Mouse (Mus musculus) hindbrain, embryonic 10.5 days (tissue): Measurements from ENCODE around the gene Aldh1l1. TPM values are rescaled to one million over a fixed set of nuclear protein-coding genes. Genes with fewer than 3 reads are reported as not detected.

ENCODE experiments used
- DNase-seq: peaks from one replicate; pipeline ENCODE4 v3.0.0-alpha.2; 2017; ENCODE audit warnings: low spot score
- H3K27ac ChIP-seq: fragments of 300-500 bp; sonication (generic); 2 replicates; pipeline ENCODE4 v1.5.1; 2016; ENCODE audit warnings: mild to moderate bottlenecking, moderate library complexity
- H3K27me3 ChIP-seq: fragments of 300-500 bp; sonication (generic); 2 replicates; pipeline ENCODE4 v1.6.1; 2016; ENCODE audit warnings: mild to moderate bottlenecking; ENCODE audit not compliant: poor library complexity, insufficient read depth, severe bottlenecking
- H3K36me3 ChIP-seq: fragments of 300-500 bp; sonication (generic); 2 replicates; pipeline ENCODE4 v1.6.1; 2016; ENCODE audit warnings: mild to moderate bottlenecking, moderate library complexity
- H3K4me1 ChIP-seq: fragments of 300-500 bp; sonication (generic); replicated peaks from 2 replicates; pipeline ENCODE4 v1.6.1; 2016; ENCODE audit warnings: mild to moderate bottlenecking
- H3K4me3 ChIP-seq: fragments of 300-500 bp; sonication (generic); 2 replicates; pipeline ENCODE4 v1.5.1; 2016; ENCODE audit warnings: mild to moderate bottlenecking, moderate library complexity
- H3K9me3 ChIP-seq: fragments of 300-500 bp; sonication (generic); 2 replicates; pipeline ENCODE4 v1.6.1; 2016; ENCODE audit warnings: mild to moderate bottlenecking, moderate library complexity
- WGBS: fragments of 180-500 bp; shearing (Covaris S2); methylation state at CpG from one replicate; pipeline ENCODE4 v1.1.7; 2016; 5-methylcytosine and 5-hydroxymethylcytosine counted together
- polyA plus RNA-seq: library from polyadenylated mRNA; unstranded; fragments of >200 nt; fragmentation: Nextera tagmentation; extraction: Ambion mirVana; gene quantifications from 2 replicates; pipeline ENCODE4 v1.2.1, GENCODE M21; 2016

Aldh1l1 gene
- polyA plus RNA-seq, 1 experiment from 2014 or later = 2.9 TPM

DNA sequence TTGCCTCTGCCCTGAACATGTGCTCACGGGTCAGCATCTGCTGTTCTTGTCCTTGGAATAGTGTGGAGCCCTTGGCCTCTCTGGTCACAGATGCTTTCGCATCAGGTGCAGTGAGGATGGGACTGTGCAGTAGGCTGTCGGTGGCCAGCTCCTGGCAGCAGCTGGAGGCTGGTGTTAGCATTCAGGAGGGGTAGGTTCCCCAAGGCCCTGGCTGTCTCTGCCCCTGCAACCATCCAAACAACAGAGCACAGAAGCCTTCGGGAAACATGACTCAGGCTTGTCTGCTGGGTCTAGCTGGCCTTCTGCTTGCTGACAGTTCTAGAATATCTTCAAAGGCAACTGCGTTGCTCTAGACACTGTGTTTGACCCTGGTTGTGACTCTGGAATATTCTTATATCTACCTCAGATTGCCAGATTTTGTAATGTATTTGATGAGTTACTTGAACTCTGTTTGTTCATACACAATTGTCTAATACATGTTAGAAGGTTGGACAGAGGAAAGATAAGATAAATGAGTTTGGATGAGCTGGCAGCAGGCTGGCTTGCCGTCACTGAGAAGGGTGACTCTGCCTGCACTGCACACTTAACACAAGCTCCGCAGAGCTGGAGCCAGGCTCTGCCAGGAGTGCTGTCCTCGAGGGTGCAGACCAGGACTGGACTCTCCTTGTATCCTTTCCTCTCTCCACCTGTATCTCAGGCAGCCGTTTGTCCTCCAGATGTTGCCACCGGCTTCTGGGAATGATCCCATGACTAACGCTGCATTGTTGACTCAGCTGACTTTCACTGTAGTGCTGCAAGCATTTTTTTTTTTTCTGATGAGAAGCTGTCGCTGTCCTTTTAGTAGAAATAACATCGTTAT, 79.4 kb downstream of the Aldh1l1 start:
- H3K27ac ChIP-seq = peak overlapping the region; percentile 24; the same call in 1 of the 2 replicates
- no peak overlapping the region for H3K4me3 ChIP-seq
- H3K27me3 ChIP-seq = no peaks in the 10 kb centered on the region
- H3K4me1 ChIP-seq = peaks cover 17% of the 10 kb centered on the region
- H3K36me3 ChIP-seq = no peaks in the 10 kb centered on the region
- no peaks in the 10 kb centered on the region for H3K9me3 ChIP-seq
- DNase-seq = no peak
- WGBS = 74% methylated on average over 13 of the region's 13 CpGs

- Histone ChIP-seq H3K27ac (no peak overlapping the region), H3K4me3 (no peak overlapping the region), H3K9me3 (no peaks in the 10 kb centered on the region), H3K36me3 (no peaks in the 10 kb centered on the region), H3K27me3 (no peaks in the 10 kb centered on the region), H3K4me1 (0 out of 2 replicates have a peak, but pooled peaks cover 7% of the 10 kb centered on the region)
- no peak for DNase-seq
- WGBS = 93% methylated on average over 3 of the region's 3 CpGs
These were observed 81.3 kb downstream of the Aldh1l1 start for GRCm38 (mm10) chr6:90567486-90567885.

DNA sequence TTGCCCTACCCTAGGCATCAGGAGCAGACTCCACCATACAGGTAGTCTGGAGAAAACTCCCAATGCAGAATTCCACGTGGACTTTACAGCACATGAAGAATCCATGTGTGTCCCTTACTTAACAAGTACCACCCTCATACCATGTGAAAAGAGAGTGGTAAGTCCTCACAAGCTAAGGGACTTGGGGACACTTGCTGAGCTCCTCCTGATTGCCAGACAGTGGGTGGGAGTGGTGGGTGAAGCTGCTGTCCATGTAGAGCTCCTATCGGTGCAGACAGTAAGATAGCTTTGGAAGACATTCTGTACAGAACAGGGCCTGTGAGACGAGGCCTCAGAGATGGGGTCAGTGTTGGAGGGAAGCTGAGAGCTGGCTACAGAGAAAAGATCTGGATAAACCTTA, 81.7 kb downstream of the Aldh1l1 start:
- no peak for DNase-seq
- H3K27ac ChIP-seq = no peak overlapping the region
- H3K4me1 ChIP-seq = 0 out of 2 replicates have a peak, but pooled peaks cover 7% of the 10 kb centered on the region
- H3K9me3 ChIP-seq = no peaks in the 10 kb centered on the region
- no peak overlapping the region for H3K4me3 ChIP-seq
- H3K36me3 ChIP-seq = no peaks in the 10 kb centered on the region
- 85% methylated on average over 3 of the region's 3 CpGs for WGBS
- H3K27me3 ChIP-seq = no peaks in the 10 kb centered on the region

DNA sequence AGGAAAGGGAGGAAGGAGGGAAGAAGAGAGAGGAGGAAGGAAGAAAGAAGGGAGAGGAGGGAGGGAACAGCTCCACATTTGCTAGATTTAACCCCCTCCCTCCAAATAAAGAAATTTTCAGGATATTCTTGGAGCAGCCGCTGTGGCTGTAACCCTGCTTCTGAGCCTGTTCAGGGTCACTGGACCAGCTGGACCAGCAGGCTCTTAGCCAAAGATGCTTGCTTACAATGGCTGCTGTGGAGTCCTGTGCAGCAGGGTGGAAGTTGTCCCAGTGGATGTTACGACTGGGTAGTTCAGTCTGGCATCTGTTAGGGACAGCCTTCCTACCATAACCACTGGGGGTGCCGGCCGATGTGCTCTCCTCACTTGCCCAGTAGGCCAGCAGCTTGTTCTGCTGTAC, 82.5 kb downstream of the Aldh1l1 start:
- no peaks in the 10 kb centered on the region for H3K36me3 ChIP-seq
- 84% methylated on average over 4 of the region's 4 CpGs for WGBS
- no peak overlapping the region for H3K4me3 ChIP-seq
- H3K9me3 ChIP-seq = no peaks in the 10 kb centered on the region
- 0 out of 2 replicates have a peak, but pooled peaks cover 7% of the 10 kb centered on the region for H3K4me1 ChIP-seq
- no peak for DNase-seq
- no peaks in the 10 kb centered on the region for H3K27me3 ChIP-seq
- 0 out of 2 replicates have a peak overlapping the region, but pooled peaks have one; percentile 8 for H3K27ac ChIP-seq

- no peaks in the 10 kb centered on the region for H3K27me3 ChIP-seq
- H3K4me1 ChIP-seq = 0 out of 2 replicates have a peak, but pooled peaks cover 7% of the 10 kb centered on the region
- no peak overlapping the region for H3K4me3 ChIP-seq
- no peaks in the 10 kb centered on the region for H3K36me3 ChIP-seq
- DNase-seq = no peak
- 74% methylated on average over 12 of the region's 12 CpGs for WGBS
- H3K27ac ChIP-seq = no peak overlapping the region
- H3K9me3 ChIP-seq = no peaks in the 10 kb centered on the region
These were observed 83.6 kb downstream of the Aldh1l1 start for GRCm38 (mm10) chr6:90569736-90570383.

DNA sequence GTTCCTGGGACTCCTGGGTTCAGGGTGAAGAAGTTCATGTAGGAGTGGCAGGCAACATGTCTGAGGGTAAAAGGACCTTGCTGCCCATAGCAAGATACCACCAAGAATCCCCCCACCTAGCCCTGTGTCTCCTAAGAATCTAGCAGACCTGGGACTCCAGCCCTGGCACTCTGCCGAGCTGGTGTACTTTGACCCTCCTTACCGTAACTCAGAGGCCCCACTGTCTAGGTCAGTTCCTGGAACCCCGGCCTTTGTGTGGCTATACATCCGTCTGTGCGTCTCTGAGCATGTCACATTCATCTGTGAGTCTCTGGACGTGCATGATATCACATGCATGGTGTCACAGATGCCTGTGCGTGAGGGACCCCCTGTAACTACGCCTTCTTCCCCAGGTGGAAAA, 84.2 kb downstream of the Aldh1l1 start:
- 86% methylated on average over 8 of the region's 8 CpGs for WGBS
- no peaks in the 10 kb centered on the region for H3K27me3 ChIP-seq
- H3K4me3 ChIP-seq = no peak overlapping the region
- H3K36me3 ChIP-seq = no peaks in the 10 kb centered on the region
- H3K27ac ChIP-seq = no peak overlapping the region
- DNase-seq = no peak
- no peaks in the 10 kb centered on the region for H3K9me3 ChIP-seq
- H3K4me1 ChIP-seq = 0 out of 2 replicates have a peak, but pooled peaks cover 11% of the 10 kb centered on the region

DNA sequence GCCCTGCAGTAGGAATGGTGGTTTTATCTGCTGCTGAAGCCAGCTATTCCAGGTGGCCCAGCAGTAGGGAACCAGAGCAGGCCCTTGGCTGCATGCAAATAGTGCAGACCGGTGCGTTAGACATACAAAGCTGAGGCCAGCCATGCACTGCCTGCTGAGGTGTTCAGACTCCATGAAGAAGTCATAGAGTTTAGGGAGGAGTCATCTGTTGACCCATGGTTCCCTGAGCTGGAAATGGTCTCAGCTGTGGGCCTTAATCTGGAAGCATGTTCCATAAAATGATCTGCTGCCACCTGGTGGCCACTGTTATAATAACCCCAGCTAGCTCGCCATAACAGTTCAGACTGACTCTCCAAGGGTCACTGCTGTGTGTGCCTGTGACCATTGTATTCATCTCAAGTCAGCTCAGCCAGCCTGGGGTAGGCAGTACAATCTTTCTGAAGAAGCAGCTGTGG, 89.1 kb downstream of the Aldh1l1 start:
- no peaks in the 10 kb centered on the region for H3K9me3 ChIP-seq

DNA sequence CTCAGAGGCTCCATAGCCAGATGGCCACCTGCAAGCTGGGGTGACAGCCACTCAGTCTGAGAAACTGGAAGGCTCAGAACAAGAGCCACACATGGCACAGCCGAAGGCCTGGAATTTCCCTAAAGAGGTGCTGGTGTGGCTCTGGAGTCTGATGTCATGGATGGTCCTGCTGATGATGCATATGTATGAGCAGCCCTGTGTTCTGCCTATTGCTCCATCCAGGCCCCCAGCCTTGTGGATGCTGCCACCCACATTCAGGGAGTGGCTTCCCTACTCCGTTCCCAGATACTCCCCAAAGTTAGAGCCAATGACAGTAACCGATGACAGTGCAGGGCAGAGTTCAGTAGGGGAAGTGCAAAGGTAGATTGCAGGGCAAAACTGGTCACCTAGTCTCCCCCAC, 91.9 kb downstream of the Aldh1l1 start:
- Histone ChIP-seq H3K9me3 (no peaks in the 10 kb centered on the region), H3K27me3 (no peaks in the 10 kb centered on the region), H3K36me3 (no peaks in the 10 kb centered on the region), H3K4me3 (no peak overlapping the region), H3K27ac (no peak overlapping the region), H3K4me1 (0 out of 2 replicates have a peak, but pooled peaks cover 11% of the 10 kb centered on the region)
- DNase-seq = no peak
- 60% methylated on average over 3 of the region's 3 CpGs for WGBS

More for the DNA sequence above, 89.1 kb downstream of the Aldh1l1 start:
- Histone ChIP-seq H3K27ac (no peak overlapping the region), H3K36me3 (no peaks in the 10 kb centered on the region), H3K4me1 (0 out of 2 replicates have a peak, but pooled peaks cover 10% of the 10 kb centered on the region), H3K27me3 (no peaks in the 10 kb centered on the region), H3K4me3 (no peak overlapping the region)
- WGBS = 44% methylated on average over 3 of the region's 3 CpGs
- peak; percentile 85 for DNase-seq

DNA sequence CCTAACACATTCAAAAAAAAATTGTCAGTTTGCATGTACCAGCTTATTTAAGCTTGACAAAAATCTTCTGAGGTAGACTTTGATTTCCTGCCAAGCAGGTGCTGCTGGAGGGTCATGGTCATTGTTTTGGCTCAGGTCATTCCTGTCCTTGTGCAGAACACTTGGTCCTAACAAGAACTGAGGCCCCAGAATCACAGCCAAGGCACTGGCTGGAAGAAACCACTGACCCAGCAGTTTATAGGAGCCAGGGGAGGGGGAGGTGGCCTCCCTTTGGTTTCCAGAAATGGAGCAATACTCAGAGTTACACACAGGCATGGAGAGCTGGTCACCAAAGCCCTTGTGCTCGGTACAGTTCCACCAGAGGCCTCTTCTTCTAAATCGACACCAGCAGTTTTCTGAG, 96.1 kb downstream of the Aldh1l1 start:
- Histone ChIP-seq H3K4me1 (0 out of 2 replicates have a peak, but pooled peaks cover 7% of the 10 kb centered on the region), H3K9me3 (no peaks in the 10 kb centered on the region), H3K4me3 (no peak overlapping the region), H3K27ac (no peak overlapping the region), H3K36me3 (no peaks in the 10 kb centered on the region), H3K27me3 (no peaks in the 10 kb centered on the region)
- no peak for DNase-seq
- 84% methylated on average over 2 of the region's 2 CpGs for WGBS

GRCm38 (mm10) chr6:90588113-90588512, 101.9 kb downstream of the Aldh1l1 start:
- H3K27ac ChIP-seq = no peak overlapping the region
- no peaks in the 10 kb centered on the region for H3K36me3 ChIP-seq
- H3K4me3 ChIP-seq = no peak overlapping the region
- no peaks in the 10 kb centered on the region for H3K4me1 ChIP-seq
- H3K9me3 ChIP-seq = no peaks in the 10 kb centered on the region
- DNase-seq = no peak
- WGBS = 69% methylated on average over 5 of the region's 5 CpGs
- H3K27me3 ChIP-seq = no peaks in the 10 kb centered on the region

DNA sequence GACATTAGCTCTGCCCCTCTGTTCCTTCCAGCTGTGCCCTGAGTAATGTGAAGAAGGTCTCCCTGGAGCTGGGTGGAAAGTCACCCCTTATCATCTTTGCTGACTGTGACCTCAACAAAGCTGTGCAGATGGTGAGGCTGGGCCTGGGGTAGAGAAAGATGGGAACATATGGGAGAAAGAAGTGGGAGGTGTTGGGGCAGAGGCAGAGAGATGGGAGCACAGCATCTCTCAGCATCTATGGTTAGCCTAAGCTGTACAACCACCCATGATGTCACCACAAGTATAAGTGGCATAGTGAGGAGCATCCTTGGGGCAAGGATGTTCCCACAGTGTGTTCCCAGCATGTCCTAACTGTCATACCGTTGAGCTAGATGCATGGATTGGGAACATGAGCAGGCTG, 104.5 kb downstream of the Aldh1l1 start:
- Histone ChIP-seq H3K27me3 (no peaks in the 10 kb centered on the region), H3K27ac (no peak overlapping the region), H3K9me3 (no peaks in the 10 kb centered on the region), H3K4me3 (no peak overlapping the region), H3K36me3 (no peaks in the 10 kb centered on the region), H3K4me1 (no peaks in the 10 kb centered on the region)
- DNase-seq = no peak
- 96% methylated on average over 1 of the region's 1 CpGs for WGBS

- H3K27ac ChIP-seq = no peak overlapping the region
- no peaks in the 10 kb centered on the region for H3K9me3 ChIP-seq
- DNase-seq = no peak
- whole genome bisulfite sequencing = 81% methylated on average over 1 of the region's 1 CpGs
- no peaks in the 10 kb centered on the region for H3K27me3 ChIP-seq
- no peaks in the 10 kb centered on the region for H3K4me1 ChIP-seq
- no peak overlapping the region for H3K4me3 ChIP-seq
- no peaks in the 10 kb centered on the region for H3K36me3 ChIP-seq
These were observed 108.7 kb downstream of the Aldh1l1 start for GRCm38 (mm10) chr6:90594972-90595371.

GRCm38 (mm10) chr6:90597060-90597459, 110.8 kb downstream of the Aldh1l1 start:
- no peak overlapping the region for H3K27ac ChIP-seq
- no peaks in the 10 kb centered on the region for H3K36me3 ChIP-seq
- no peak overlapping the region for H3K4me3 ChIP-seq
- no peaks in the 10 kb centered on the region for H3K4me1 ChIP-seq
- WGBS = 86% methylated on average over 4 of the region's 4 CpGs
- peaks cover 2% of the 10 kb centered on the region; the same call in 1 of the 2 replicates for H3K27me3 ChIP-seq
- DNase-seq = no peak
- H3K9me3 ChIP-seq = no peaks in the 10 kb centered on the region
